Mouse (Mus musculus): ENCODE data around the gene Acp2. TPM values are rescaled to one million over a fixed set of nuclear protein-coding genes. Genes with fewer than 3 reads are reported as not detected.

Gene Acp2
- total RNA-seq, 2 experiments from 2014 or later: 47.3 to 55.0 TPM

DNA sequence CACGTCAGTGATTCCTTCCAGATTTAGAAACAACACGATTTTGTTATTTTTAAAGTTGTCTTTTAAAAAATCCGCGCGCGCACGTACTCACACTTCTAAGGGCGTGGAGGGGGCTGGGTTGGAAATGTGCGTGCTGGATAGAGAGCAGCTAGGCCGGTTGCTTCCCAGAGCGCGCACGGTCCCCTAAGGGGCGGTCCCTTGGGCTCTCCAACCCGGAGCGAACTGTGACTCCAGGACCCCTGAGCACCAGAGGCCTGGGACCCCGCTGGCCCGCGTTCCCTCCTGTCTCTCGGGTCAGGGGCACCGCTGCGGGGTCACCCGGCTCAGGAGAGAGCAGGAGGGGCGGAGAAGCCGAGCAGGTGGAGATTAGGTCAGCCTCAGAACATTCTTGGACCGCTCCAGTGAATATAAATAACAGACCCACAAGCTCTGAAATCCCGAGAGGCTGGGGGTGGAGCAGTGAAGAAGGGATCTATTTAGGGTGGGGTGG is 53.0 kb downstream of the Acp2 start, which contains the start of gene Pacsin3:
Gene Pacsin3 (plus strand): TSS at position 294 of the 490 bp plus-strand sequence.
- DNase-seq (ENCODE audit: low spot score in 2 of 2): no peak

DNA sequence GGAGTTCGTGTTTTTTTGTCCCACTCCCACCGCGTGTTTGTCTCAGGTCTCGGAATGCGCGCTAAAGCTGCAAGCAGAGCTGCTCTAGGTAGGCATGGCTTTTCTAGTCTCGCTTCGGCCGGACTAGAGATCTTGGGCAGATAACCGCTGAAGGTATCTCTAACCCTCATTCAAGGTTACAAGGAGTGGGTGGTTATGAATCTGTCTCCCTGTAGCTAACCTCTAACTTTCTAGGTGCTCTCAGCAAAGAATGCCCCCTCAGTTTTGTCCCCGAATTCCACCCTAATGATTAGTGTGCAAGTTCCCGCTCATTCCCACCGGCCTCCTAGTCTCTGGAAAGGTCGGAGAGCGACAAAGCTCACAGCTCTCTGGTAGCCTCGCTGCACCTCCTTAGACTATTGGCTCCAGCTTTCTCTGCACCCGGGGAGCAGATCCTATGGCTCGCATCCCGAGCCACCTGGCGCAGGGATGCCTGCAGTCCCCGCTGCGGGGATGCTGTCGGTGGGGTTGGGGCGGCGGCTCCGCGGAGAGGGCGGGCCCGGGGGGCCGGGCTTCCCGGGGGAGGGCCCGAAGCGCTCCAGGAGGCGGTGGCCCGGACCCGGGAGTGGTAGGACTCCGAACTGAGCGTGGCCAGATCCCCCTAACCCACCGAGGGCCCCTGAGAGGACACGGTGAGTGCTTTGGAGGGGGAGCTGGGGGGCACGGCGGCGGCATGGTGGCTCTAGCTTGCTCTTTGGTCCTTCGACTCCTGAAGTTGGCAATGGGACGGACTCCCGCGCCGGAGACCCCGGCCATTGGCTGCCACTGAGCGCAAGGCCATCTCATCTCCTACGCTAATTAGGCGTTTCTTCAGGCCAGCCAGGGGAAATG is 53.8 kb downstream of the Acp2 start:
- peak; percentile 58 to 69 for DNase-seq (ENCODE audit: low spot score in 2 of 2)

DNA sequence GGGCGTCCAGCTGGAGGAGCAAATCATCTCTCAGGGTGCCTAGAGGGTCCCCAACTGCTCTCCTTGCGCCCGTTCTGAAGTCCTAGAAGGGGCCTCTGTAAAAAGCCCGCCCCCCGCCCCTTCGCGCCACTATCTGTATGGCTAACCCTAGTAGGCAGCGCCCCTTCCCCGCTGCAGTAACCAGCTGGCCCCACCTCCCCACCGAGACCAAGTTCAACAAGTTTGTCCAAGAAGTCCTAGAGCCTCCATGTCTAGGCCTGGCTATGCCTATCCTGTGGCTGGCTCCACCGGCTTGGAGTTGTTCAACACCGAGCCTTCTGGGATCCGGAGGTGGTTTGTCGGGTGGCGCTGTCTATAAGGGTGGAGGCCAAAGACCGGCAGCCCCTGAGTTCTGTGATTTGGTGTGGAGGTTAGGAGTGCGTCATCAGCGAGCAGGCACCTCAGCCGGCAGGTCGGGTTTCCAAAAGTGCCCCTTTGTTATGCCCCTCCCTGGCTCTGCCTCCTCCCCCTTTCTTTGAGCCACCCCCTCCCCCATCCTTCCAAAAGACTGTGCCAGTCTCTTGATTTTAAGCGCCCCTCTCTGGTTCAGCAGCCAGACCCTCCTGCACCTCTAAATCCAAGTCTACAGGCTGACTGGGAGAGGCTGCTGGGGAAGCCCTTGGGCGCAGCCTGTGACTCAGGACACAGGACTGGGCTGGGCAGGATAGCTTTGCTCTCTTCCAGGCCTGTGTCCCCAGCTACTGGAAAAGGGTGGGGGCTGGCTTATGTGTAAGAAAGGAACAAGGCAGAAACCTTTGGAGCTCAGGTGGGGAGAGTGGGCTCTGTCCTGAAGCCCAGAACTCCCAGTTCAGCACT is 54.7 kb downstream of the Acp2 start:
- DNase-seq (ENCODE audit: low spot score in 2 of 2): peak in 1 of 2 experiments; percentile 56

- DNase-seq (ENCODE audit: low spot score in 2 of 2): peak; percentile 60 to 72
These were observed 55.4 kb downstream of the Acp2 start for GRCm38 (mm10) chr2:91258054-91258453.

GRCm38 (mm10) chr2:91258830-91259229 is 56.1 kb downstream of the Acp2 start:
- no peak for DNase-seq (ENCODE audit: low spot score in 2 of 2)

DNA sequence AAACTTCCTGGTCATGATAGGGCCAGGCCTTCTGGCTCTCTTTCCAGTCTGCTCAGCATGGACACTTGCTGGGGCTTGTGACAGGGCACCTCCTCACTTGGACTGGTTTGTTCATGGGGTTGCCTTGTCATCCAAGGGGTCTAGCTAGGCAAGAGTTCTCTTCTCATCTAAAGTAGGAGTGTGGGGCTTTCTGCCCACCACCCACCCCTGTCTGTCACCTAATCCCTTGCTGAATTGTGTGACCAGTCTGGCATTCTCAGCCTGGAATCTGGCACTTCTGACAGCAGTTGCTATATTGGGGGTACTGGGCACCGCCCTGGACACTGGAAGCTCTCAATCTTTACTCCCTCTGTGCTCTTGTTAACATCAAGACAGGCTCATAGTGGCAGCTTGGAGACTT is 56.8 kb downstream of the Acp2 start:
- no peak for DNase-seq (ENCODE audit: low spot score in 2 of 2)

Other genes with a start within 250 kb of the Acp2 start
- gene Rapsn, start 167.3 kb upstream of the Acp2 start, total RNA-seq (2021): under 1 TPM in 1 of 2 experiments, not detected in 1; 0.57 TPM
- gene Psmc3, start 148.9 kb upstream of the Acp2 start, total RNA-seq (2021): 100 to 1,000 TPM; 190 to 221 TPM
- 10 to 100 TPM; 26.4 to 28.9 TPM for gene Slc39a13, start 132.5 kb upstream of the Acp2 start, total RNA-seq (2021)
- gene Spi1, start 120.5 kb upstream of the Acp2 start, total RNA-seq (2021): 1 to 10 TPM; 4.5 to 6.0 TPM
- under 1 TPM; 0.38 to 0.55 TPM for gene Mybpc3, start 84.7 kb upstream of the Acp2 start, total RNA-seq (2021)
- gene Madd, start 19.0 kb upstream of the Acp2 start, total RNA-seq (2021): 100 to 1,000 TPM; 170 to 180 TPM
- 1 to 10 TPM; 2.3 to 3.7 TPM for gene Nr1h3, start 51 bp upstream of the Acp2 start, total RNA-seq (2021)
- 1 to 10 TPM; 8.9 to 9.4 TPM for gene Ddb2, start 34.1 kb downstream of the Acp2 start, total RNA-seq (2021)
- gene Pacsin3, start 53.1 kb downstream of the Acp2 start, total RNA-seq (2021): 10 to 100 TPM; 24.2 to 33.2 TPM
- gene Arfgap2, start 62.1 kb downstream of the Acp2 start, total RNA-seq (2021): 10 to 100 TPM; 56.3 to 62.4 TPM
- 10 to 100 TPM; 92.9 to 96.2 TPM for gene 1110051M20Rik, start 241.8 kb downstream of the Acp2 start, total RNA-seq (2021)

All from layer of hippocampus, postnatal 10 days (tissue).